Mouse (Mus musculus): ENCODE measurements around the gene Fth1.

Gene Fth1

GRCm38 (mm10) chr19:10022414-10023303, 42.3 kb downstream of the Fth1 start:
- no peak for DNase-seq (ENCODE audit: low spot score)

- no peak for DNase-seq (ENCODE audit: low spot score)
Measured at GRCm38 (mm10) chr19:10023304-10023758, 42.9 kb downstream of the Fth1 start.

- DNase-seq (ENCODE audit: low spot score): no peak
Measured at GRCm38 (mm10) chr19:10025169-10025875, 44.9 kb downstream of the Fth1 start.

- no peak for DNase-seq (ENCODE audit: low spot score)
Measured at GRCm38 (mm10) chr19:10029746-10030145, 49.3 kb downstream of the Fth1 start.

GRCm38 (mm10) chr19:10033211-10033973, 53.0 kb downstream of the Fth1 start:
- DNase-seq (ENCODE audit: low spot score): no peak

GRCm38 (mm10) chr19:10034356-10034755, 54.0 kb downstream of the Fth1 start:
- no peak for DNase-seq (ENCODE audit: low spot score)

Measured in urinary bladder, postnatal 10 days (tissue).